Mouse (Mus musculus) ES-Bruce4 (cell line): Measurements from ENCODE around the gene Lats2.

Experiments
- CTCF ChIP-seq: IDR thresholded peaks from one replicate; pipeline ENCODE4 v1.8.1; 2011; ENCODE audit warnings: low read depth, low read length
- POLR2A ChIP-seq: IDR thresholded peaks from one replicate; pipeline ENCODE4 v1.8.1; 2011; ENCODE audit warnings: low read length; ENCODE audit not compliant: insufficient read depth

DNA sequence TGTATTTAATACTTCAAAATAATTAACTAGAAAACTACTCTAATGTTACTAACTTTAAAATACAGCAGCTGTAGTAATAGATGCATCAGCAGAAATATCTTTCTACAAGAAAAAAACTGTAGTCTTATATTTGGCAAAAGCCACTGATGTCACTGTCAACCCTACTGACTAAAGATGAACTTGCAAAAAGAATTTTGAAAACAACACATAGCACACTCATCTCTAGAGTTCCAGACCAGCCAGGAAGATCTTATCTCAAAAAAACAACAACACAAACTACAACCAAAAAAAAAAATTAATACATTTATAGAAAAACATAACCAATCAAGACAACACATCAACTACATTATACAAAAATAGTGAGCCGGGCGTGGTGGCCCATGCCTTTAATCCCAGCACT is 100.7 kb downstream of the Lats2 start:
- no peak for TF ChIP-seq CTCF
- TF ChIP-seq POLR2A = no peak
